Mouse (Mus musculus) gastrocnemius, adult 18-20 months (tissue): ENCODE measurements around the gene Col25a1. TPM values are rescaled to one million over a fixed set of nuclear protein-coding genes. Genes with fewer than 3 reads are reported as not detected.

ENCODE experiments used
- DNase-seq: peaks from one replicate; pipeline ENCODE4 v3.0.0; 2021; ENCODE audit warnings: low spot score
- long read RNA-seq, 2 experiments: library from polyadenylated mRNA; stranded (forward); transcript quantifications; one replicate each; pipeline ENCODE4 v2.0.0; 2021
- total RNA-seq, 2 experiments: library from RNA; stranded (reverse); gene quantifications; 2 replicates each; pipeline ENCODE4 v1.2.3; 2021

Col25a1 gene
- total RNA-seq = under 1 TPM; 0.09 to 0.17 TPM
- long read RNA-seq, experiment 1 = 0 reads
- long read RNA-seq, experiment 2 = 0 reads

DNA sequence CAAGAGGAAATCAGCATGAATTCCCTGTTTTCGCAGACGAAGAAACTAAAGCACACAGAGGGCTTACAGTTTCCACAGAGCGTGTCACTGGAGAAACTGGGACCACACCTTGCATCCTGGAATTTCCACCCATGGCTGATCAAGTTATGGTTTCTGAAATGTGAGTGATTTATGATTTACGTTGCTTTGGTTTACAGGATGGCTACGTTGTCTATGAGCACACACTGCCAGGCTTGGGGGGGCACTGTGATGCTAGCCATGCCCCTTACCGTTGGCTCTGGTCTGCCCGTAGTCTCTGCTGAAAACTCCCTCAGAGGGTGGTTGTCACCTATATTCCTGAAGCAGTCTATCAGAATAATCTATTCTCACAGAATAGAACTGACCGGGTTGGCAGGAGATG is at the start of gene Col25a1:
Gene Col25a1 (plus strand): TSS at position 301 of the 400 bp plus-strand sequence.
- DNase-seq = no peak

DNA sequence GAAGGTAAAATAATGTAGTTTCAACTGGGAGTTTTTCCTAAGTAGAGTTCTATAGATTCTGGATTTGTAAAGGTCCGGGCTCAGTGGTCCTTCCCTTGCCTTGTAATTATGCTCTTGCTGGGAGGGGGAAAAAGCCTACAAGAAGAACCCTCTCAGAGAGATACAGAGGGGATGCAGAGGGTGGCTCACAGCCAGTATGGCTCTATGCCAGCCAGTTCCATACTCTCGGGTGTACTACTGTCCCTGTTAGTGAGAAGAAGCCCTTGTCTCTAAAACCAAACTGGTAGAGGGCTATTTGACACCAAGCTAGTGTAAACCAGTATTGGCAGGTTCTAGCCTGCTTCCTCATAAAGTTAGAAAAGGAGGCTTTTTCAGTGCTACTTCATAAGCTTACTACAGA is 48.0 kb upstream of the Col25a1 start:
- no peak for DNase-seq

DNA sequence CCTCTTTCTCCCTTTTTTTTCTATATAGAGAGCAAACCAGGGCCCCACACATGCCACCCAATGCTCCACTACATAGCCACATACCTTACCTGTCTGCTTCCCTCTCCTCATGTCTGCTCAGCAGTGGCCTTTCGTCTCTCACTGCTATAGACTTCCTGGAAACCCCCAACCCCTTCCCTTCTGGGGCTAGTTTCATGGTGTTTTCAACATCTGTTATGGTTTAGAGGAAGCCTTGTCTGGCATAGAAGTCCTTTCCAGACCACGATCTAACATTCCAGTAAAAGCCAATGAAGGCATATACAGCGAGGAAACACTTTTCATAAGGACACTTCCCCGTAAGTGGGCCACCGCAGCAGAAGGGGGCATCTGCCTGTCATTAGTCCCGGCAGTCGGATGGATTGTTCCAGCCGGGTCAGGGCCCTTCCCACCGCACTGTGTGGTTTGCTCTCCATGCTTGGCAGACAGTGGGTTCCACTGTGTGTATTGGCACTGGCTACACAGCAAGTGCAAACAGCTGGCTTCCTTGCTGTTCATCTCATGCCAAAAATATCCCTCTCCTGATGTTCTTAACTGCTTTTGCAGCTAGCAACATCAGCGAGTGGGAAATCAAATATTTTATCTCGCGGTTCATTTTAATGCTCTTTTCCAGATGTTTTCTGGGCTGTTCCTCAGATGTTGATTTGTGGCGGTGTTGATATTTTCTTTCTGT is 44.8 kb upstream of the Col25a1 start:
- DNase-seq = peak; percentile 4

DNA sequence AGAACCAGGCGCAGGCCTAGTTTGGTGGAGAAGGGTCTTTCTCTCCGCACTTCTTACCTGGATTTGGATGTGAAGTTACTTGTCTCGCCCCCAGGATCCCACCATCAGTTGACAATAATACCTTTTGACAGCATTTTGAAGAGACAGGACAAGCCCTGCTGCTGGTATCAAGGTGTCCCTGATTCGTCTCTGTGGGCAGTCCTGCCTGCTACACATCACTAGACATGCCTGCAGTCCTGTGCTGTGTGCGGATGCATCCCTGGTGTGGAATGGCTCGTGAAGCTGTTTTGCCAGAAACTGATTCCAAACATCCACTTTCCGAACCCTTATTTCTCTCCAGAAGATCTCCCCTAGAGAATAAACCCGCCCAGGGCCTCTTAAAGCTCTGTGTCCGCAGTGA is 43.8 kb upstream of the Col25a1 start:
- DNase-seq = no peak

DNA sequence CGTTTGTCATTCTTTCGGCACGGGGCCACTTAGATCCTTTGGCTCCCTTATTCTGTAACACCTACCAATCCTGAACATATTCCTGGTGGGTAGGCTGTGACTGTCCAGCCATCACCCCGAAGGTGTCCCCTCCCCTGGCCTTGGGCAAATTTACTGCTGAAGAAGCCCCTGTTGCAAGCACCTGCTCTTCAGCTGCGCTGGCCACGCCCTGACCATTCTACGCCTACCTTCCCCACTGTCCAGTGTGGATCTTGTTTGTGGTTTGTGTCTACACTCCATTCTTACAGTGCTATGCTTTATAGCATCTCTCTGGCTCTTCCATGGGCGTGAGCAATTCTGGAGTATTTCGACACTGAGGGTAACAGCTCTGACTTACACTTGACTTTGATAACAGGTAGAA is 42.6 kb upstream of the Col25a1 start:
- no peak for DNase-seq

DNA sequence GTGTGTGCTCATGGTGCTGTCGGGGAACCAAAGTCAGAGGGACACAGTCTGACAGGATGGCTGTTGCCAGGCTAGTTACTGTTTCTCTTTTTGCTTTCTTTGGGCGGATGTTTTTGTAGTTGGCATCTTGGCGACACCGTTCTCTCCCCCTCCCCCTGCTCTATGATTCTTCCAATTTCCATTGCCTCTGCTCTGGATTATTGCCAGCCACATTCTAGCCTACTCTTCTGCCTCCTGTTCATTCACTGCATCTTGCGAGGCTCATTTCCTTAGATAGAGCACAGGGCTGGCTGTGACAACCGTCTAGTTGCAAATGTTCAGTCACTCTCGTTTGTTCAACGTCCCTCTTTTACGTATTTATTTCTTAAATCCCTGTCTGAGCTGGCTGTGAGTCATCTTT is 40.8 kb upstream of the Col25a1 start:
- no peak for DNase-seq

DNA sequence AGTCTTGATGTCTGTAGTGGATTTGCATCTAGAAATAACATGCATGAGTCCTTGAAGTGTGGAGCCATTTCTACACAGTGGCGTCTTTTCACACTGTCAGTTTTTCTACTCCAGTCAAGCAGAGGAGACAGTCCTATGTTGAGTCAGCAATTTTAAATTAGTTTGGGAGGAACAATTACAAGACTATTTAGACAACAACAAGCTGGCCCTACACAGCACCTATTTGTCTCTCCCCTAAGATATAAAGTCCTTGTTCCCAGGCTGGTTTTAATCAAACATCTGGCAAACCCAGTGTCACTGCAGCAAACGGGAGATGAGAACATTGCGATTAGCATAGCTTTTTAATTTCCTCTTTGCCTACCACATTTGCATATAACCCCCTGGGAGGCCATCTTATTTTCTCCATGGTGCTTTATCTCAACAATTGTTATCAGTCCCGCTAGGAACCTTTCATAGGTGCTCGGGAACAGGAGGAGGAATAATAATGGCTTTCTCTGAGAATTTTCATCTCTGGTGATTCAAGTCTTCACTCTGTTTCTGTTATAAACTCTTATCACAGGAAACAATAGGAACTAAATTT is 37.1 kb upstream of the Col25a1 start:
- no peak for DNase-seq

DNA sequence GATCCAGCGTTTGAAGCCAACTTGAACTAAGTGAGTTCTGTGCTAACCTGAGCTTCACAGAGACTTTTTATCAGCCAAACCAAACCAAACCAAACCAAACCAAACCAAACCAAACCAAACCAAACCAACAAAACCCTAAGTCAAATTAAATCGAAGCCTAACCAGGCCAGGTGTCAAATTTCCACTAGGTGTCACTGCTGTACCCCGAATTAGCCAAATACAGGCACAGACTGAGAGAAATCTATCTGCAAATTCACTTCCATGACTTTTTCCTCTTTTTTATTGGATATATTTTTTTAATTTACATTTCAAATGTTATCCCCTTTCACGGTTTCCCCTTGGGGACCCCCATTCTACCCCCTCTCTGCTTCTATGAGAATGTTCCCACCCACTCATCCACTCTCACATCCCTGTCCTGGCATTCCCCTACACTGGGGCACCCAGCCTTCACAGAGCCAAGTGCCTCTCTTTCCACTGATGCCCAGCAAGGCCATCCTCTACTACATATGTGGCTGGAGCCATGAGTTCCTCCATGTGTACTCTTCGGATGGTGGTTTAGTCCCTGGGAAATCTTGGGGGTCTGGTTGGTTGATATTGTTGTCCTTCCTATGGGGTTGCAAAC is 36.0 kb upstream of the Col25a1 start:
- DNase-seq = no peak

DNA sequence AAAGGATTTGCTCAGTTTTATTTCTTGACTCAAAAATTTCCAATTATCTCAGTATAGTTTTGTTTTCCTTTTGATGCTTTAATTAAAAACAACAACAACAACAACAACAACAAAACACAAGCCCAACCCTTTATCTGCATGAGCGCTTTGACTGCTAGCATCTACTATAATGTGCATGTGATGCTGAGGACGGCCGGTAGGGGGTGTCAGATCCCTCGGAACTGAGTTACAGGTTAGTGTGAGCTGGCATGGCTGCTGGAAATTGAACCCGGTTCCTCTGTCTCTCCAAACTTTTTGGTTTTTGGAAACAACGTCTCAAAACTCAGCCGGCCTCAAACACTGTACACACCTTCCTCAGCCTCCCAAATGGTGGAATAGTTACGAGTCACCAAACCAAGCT is 27.8 kb upstream of the Col25a1 start:
- no peak for DNase-seq

DNA sequence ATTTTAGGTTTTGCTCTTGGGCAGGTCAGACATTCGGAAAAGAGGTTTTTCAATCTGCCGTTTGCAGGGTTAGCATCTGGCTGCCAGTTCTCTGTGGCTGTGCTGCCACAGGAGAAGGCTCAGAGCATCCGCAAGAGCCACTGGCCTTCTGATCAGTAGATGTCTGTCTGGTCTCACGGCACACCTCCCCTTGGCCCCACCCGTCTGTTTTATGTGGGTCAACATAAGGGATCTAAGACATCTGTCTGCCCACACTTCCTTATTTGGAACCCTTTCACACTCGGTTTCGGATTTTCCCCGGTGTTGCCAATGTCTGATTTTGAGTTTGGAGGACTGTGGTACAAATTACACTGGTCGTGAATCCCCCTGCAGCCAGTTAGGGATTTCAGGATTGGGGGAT is 26.8 kb upstream of the Col25a1 start:
- no peak for DNase-seq

DNA sequence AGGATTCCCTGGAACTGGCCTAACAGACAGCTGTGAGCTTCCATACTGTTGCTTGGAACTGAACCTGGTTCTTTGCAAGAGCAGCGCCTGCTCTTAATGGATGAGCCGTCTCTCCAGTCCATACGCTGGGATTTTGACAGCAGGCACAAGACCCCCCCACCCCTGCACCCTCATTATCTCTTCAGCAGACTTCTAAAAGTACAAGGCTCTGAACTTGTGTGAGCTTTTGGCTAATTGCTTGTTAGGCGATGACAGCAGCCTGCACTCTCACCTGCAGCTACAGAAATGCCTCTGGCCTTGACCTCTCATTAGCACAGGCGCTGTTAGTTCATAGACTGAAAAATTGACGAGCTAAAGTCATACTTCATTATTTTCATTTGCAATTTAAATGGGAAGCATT is 14.4 kb upstream of the Col25a1 start:
- DNase-seq = no peak

DNA sequence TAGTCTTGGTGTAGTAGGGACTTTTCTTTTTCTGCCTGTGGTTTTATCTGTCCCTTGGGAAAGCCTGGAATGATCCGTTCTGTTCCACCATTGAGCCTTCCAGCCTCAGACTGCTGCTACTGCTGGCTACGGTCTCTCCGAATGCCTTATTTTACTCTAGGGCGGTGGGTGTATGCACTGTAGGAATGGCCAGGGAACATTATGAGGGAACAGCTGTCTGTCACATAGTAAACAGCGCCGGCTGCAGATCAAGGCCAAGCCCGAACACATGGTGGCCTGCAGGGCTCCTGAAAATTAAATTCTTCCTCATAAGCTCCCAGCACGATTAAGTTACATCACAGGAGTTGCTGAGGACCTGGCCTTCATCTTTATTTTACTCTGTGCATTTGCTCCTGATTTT is 3.5 kb upstream of the Col25a1 start:
- no peak for DNase-seq

DNA sequence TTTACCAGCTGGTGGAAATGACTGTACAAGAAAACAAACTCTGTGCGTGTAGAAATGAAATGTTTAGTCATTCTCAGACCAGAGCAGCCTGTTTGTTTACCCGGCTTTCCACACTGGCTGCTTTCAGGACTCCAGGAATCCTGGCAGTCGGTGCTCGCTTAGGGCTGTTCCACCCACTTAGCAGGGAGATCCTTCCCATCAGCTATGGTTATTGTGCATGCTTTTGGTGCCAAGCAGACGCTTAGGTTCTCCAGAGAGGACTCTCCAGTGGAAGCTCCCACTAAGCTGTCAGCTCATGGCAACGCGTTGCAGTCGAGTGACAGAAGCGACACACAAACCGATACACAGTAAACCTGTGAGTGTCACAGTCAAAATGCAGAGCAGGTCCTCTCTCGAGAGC is 2.7 kb upstream of the Col25a1 start:
- DNase-seq = no peak

DNA sequence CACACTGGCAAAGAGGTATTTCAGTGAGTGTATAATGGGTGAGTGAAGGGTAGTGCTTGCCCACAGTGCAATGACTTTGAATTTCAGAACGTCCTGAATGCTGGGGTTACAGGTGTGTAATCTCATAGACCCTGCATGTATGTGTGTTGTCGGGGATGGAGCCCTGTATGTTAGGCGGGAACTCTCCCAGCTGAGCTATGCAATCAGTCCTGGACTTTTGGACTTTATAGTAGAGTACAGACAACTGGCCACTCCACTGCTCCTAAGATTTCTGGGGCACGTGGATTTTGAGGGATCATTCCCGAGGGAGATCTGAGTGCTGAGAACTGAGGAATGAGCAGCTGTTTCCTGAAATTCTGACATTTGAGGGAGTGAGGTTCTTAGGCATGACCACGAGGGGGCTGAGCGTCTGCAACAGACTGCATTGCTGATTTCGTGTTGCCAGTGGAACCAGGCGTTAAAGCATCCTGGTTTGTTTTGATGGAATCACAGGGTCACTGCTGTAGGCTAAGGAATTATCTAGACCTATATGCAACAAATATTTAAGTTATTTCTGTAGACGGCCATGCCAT is 1.6 kb upstream of the Col25a1 start:
- no peak for DNase-seq

DNA sequence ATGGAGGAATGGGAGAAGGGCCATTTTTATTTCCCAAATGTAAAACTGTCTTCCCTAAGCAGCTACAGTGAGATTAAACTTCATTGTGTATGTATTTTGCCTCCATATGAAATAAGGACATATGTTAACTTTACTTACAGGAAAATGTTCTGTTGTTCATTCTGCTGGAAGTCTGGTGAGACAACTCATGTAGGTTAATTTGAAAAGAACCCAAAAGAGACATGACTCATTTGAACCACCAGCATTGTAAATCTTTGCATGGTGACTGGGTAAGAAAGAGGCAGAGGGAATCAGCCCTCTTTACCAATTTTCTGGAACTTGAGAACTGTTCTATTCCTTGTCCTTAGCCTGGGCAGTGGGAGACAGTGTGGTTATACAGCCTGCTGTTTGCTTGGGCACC is 5.9 kb downstream of the Col25a1 start:
- DNase-seq = no peak

DNA sequence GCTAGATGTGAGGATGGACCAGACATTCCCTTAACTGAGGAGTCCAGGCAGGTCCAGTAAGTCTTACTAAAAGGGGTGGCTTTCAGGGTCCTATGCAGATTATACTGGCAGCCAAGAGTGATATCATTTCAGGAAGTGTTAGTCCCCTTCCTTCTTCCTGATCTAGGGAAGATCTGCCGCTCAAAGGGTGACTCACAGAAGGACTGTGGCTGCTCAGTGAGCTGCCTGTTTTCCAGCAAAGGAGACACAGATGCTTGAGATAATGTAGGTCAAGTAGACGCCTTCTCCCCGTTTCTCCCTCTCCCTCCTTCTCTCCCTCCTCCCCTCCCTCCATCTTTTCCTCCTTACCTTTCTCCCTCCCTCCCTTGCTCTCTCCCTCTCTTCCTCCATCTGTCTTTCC is 6.3 kb downstream of the Col25a1 start:
- no peak for DNase-seq

DNA sequence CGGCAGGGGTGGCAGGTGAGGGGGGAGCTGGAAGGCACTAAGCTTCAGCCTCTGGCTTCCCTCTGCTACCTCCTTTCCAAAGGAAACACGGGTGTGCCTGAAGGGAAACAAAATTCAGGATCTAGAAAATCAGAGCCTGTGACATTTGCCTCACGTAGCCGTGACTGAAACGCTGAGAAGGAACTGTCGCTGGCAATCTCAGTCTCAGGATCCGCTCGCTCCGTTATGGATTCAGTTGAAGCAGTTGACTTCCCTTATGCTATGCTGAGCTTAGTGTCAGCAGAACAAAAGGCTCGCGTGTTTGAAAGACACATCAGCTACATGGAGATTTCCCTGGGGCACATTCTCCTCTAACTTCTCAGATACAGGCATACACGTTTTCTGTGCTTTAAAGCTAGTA is 14.6 kb downstream of the Col25a1 start:
- no peak for DNase-seq

DNA sequence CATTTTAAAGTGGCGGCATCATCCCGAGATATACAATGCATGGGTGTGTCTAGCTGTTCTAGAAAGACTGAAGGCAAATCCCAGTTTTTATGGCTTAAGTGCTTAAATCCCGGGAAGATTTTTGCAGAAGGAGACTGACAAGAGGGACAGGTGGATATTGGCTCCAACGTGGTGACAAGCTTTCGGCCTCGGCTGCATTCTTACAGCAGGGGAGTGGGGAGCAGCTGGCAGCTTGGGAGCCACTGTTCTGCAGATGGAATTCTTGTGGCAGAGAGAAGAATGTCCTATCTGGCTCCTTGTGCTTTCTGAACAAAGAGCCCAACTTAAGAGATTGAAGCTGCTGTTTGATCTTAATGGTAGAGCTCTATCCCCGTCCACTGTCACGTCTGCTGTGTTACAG is 16.5 kb downstream of the Col25a1 start:
- no peak for DNase-seq

DNA sequence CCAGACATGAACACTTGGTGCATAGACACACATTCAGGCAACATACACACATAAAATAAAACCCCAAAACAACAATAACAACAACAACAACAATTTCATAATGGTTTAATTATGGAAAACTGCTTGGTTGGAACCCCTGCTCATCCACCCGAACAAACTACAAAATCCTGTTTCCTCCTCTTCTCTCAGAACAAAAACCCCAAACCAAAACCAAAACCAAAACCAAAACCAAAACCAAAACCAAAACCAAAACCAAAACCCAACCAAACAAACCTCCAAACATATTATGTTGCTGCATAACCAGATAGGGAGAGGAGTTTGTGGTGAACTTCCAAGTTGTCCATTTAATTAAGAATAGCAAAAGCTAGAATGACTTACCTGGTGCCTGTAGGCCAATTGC is 17.9 kb downstream of the Col25a1 start:
- no peak for DNase-seq

DNA sequence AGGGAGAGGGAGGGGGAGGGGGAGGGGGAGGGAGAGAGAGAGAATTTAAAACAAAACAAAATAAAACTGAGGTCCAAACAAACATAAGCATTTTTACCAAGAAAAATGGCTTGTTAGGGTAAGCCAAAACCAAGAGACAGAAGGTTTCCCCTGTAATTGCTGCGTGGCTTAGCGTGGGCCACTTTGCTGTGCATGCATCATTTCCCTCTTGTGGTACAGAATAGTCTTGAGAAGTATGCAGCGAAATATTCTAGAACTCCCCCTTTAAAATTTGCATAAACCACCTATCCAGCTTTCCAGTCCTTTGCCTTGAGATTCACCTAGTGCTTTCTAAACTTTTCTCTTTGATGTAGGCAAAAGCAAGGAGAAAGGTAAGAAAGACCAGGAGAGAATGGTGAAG is 21.8 kb downstream of the Col25a1 start:
- DNase-seq = no peak

DNA sequence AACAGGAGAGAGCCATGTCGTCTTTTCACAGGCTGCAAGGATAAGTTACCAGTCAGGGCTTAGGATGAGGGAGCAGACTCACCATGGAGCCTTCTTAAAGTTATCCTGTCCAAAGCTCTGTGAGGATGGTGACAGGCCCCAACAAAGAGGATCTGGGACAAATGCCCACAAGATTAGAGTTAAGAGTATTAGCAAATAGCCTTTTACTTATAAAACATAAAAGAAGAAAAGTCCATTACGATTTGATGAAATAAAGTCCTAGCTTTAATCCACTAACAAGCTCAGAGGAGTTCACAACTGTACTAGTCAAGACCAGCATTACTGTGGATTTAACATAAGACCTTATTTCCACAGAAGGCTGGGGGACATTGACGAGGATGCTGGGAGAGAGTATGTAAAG is 26.2 kb downstream of the Col25a1 start:
- DNase-seq = no peak

DNA sequence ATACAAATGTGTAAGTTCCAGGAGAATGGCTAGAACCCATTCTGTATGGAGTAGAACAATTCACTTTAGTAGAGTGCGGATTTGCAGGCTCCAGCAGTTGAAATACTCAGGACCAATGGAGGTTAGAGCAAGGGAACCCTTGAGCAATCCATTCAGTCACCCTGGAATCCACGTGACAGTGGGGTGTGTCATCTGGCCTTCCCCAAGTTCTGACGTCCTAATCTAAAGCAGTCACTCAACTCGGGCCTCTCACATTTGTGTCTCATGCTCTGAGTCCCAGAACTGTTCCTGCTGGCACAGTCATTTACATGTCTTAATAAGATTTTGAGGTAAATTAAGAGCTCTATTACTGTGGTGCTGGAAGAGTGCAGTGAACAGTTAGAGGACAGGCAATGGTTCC is 28.6 kb downstream of the Col25a1 start:
- DNase-seq = no peak

DNA sequence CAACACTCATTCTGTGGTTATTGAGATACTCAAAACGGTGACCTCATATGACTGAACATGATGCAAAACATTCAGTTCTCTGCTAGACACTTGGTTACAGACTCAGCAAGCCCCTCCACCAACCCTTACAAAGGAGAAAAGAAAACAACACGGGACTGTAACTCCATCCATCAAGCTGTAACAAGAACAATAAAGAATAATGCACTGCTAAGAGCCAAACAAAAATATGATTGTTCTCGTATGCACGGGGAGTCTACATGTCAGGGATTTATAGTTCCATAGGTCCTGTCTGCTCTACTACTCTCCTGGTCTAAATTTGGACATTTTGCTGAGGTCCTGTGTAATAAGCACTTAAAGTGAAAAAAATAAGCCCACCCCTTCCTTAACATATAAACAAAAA is 29.6 kb downstream of the Col25a1 start:
- DNase-seq = no peak
